Mouse (Mus musculus): ENCODE data around the gene Astn2. TPM values are rescaled to one million over a fixed set of nuclear protein-coding genes. Genes with fewer than 3 reads are reported as not detected.

The Astn2 gene
- polyA plus RNA-seq, 1 experiment from 2014 or later: 0.15 TPM

DNA sequence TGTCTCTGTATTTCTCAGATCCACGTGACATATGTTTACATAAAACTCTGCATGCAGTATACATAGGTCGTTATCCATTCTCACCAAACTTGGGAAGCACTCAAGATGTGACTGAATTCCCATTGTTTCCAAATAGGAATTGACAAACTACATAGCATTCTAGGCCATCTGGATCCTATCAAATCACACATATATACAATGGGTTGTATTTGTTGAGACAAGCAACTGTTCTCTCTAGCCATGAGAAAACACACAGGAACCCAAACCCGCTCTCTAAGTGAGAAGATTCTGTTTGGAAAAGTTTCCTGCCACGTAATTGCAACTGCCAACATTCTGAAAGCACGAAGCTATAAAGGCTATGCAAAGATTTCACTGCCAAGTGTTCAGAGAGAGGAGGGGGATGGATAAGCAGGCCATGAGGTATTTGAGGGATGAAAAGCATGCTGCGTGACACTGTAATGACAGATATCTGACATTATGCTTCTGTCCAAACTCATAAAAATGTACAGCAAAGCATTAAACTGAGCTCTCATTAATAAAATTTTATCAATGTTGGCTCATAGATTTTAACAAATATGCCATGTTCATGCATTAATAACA, 732.7 kb downstream of the Astn2 start:
- no peaks in the 10 kb centered on the region for H3K27me3 ChIP-seq (replicated peaks)
- no peak overlapping the region for H3K9ac ChIP-seq
- no peak overlapping the region for H3K4me3 ChIP-seq
- H3K27ac ChIP-seq (ENCODE audit: poor library complexity, severe bottlenecking): no peak overlapping the region
- no peak for ATAC-seq (ENCODE audit: insufficient number of reproducible peaks, low FRiP score)
- WGBS: 42% methylated on average over 6 of the region's 6 CpGs
- no peak overlapping the region for H3K4me2 ChIP-seq
- H3K9me3 ChIP-seq (replicated peaks): no peaks in the 10 kb centered on the region
- no peaks in the 10 kb centered on the region for H3K4me1 ChIP-seq (replicated peaks)
- H3K36me3 ChIP-seq: no peaks in the 10 kb centered on the region

- no peaks in the 10 kb centered on the region for H3K4me1 ChIP-seq (replicated peaks)
- H3K9ac ChIP-seq: no peak overlapping the region
- no peaks in the 10 kb centered on the region for H3K9me3 ChIP-seq (replicated peaks)
- no peak overlapping the region for H3K4me2 ChIP-seq
- no peaks in the 10 kb centered on the region for H3K36me3 ChIP-seq
- ATAC-seq (ENCODE audit: insufficient number of reproducible peaks, low FRiP score): no peak
- H3K4me3 ChIP-seq: no peak overlapping the region
- H3K27ac ChIP-seq (ENCODE audit: poor library complexity, severe bottlenecking): no peak overlapping the region
- 82% methylated on average over 5 of the region's 5 CpGs for WGBS
- H3K27me3 ChIP-seq (replicated peaks): no peaks in the 10 kb centered on the region
Measured at GRCm38 (mm10) chr4:65667030-65667610, 737.3 kb downstream of the Astn2 start.

GRCm38 (mm10) chr4:65663176-65663575, 741.2 kb downstream of the Astn2 start:
- Histone ChIP-seq H3K27me3 (replicated peaks) (no peaks in the 10 kb centered on the region), H3K4me1 (replicated peaks) (no peaks in the 10 kb centered on the region), H3K4me2 (no peak overlapping the region), H3K9me3 (replicated peaks) (no peaks in the 10 kb centered on the region), H3K27ac (ENCODE audit: poor library complexity, severe bottlenecking) (no peak overlapping the region), H3K4me3 (no peak overlapping the region), H3K9ac (no peak overlapping the region), H3K36me3 (no peaks in the 10 kb centered on the region)
- ATAC-seq (ENCODE audit: insufficient number of reproducible peaks, low FRiP score): no peak
- WGBS: 82% methylated on average over 6 of the region's 6 CpGs

GRCm38 (mm10) chr4:65654723-65655122, 749.7 kb downstream of the Astn2 start:
- no peak overlapping the region for H3K9ac ChIP-seq
- 0% methylated on average over 2 of the region's 2 CpGs for WGBS
- no peaks in the 10 kb centered on the region for H3K9me3 ChIP-seq (replicated peaks)
- H3K27ac ChIP-seq (ENCODE audit: poor library complexity, severe bottlenecking): no peak overlapping the region
- no peak for ATAC-seq (ENCODE audit: insufficient number of reproducible peaks, low FRiP score)
- no peak overlapping the region for H3K4me3 ChIP-seq
- H3K4me2 ChIP-seq: no peak overlapping the region
- peaks cover 10% of the 10 kb centered on the region; the same call in 1 of the 2 replicates for H3K4me1 ChIP-seq (replicated peaks)
- no peaks in the 10 kb centered on the region for H3K27me3 ChIP-seq (replicated peaks)
- H3K36me3 ChIP-seq: no peaks in the 10 kb centered on the region

GRCm38 (mm10) chr4:65642611-65643010, 761.8 kb downstream of the Astn2 start:
- Histone ChIP-seq H3K4me2 (no peak overlapping the region), H3K27me3 (replicated peaks) (no peaks in the 10 kb centered on the region), H3K4me3 (no peak overlapping the region), H3K27ac (ENCODE audit: poor library complexity, severe bottlenecking) (no peak overlapping the region), H3K36me3 (no peaks in the 10 kb centered on the region), H3K9me3 (replicated peaks) (0 out of 2 replicates have a peak, but pooled peaks cover 4% of the 10 kb centered on the region), H3K4me1 (replicated peaks) (no peaks in the 10 kb centered on the region), H3K9ac (no peak overlapping the region)
- WGBS: 73% methylated on average over 5 of the region's 5 CpGs
- no peak for ATAC-seq (ENCODE audit: insufficient number of reproducible peaks, low FRiP score)

DNA sequence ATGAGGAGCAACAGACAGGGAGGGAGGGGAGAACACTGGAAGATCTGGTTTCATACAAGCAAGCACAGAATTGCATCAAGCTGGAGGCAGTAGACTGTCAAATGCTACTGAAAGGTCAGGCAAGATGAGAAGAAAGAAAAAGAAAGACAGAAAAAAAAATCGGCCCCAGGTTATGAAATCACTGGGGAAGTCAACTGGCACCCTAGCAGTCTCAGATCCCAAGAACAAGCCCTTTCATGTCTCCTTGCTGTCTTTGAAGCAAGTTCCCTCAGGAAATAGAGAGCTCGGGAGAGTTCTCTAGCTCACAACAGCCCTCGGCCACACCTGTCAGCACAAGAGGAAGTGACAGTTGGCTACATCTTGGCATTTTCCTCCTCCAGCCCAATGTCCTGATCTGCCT, 766.2 kb downstream of the Astn2 start:
- WGBS: 67% methylated on average over 3 of the region's 3 CpGs
- Histone ChIP-seq H3K4me1 (replicated peaks) (no peaks in the 10 kb centered on the region), H3K9ac (no peak overlapping the region), H3K4me3 (no peak overlapping the region), H3K36me3 (no peaks in the 10 kb centered on the region), H3K27ac (ENCODE audit: poor library complexity, severe bottlenecking) (no peak overlapping the region), H3K4me2 (no peak overlapping the region), H3K9me3 (replicated peaks) (0 out of 2 replicates have a peak, but pooled peaks cover 4% of the 10 kb centered on the region), H3K27me3 (replicated peaks) (no peaks in the 10 kb centered on the region)
- no peak for ATAC-seq (ENCODE audit: insufficient number of reproducible peaks, low FRiP score)

DNA sequence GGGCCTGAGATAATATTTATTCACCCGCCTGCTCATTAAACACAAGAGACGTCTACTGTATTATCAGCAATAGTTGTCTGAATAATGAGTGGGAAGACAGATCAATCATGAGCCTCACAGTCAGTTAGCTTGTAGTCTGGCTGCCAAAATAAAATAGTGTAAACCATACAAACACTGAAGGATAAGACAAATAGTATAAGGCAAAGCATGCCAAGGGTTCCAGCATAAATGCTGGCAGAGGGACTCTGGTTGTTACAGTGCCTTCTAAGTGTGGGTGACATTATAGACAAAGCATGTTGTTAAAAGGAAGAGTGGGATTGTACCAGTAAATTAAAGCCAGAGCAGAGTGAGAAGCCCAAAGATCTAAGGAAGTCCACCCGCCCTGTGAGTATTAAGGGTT, 784.3 kb downstream of the Astn2 start:
- 76% methylated on average over 3 of the region's 3 CpGs for WGBS
- peaks cover 34% of the 10 kb centered on the region for H3K36me3 ChIP-seq
- no peaks in the 10 kb centered on the region for H3K27me3 ChIP-seq (replicated peaks)
- H3K27ac ChIP-seq (ENCODE audit: poor library complexity, severe bottlenecking): no peak overlapping the region
- H3K4me1 ChIP-seq (replicated peaks): no peaks in the 10 kb centered on the region
- H3K4me2 ChIP-seq: no peak overlapping the region
- no peak for ATAC-seq (ENCODE audit: insufficient number of reproducible peaks, low FRiP score)
- no peak overlapping the region for H3K9ac ChIP-seq
- H3K4me3 ChIP-seq: no peak overlapping the region
- no peaks in the 10 kb centered on the region for H3K9me3 ChIP-seq (replicated peaks)

DNA sequence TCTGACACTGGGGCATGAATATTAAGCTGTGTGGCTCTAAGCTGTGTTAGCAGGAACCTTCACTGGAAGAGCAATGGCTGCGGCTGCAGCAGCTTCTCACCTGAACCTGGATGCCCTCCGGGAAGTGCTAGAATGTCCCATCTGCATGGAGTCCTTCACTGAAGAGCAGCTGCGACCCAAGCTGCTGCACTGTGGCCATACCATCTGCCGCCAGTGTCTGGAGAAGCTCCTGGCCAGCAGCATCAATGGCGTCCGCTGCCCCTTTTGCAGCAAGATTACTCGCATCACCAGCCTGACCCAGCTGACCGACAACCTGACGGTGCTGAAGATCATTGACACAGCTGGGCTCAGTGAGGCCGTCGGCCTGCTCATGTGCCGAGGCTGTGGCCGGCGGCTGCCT, 791.3 kb downstream of the Astn2 start:
- H3K36me3 ChIP-seq: peaks cover 47% of the 10 kb centered on the region

GRCm38 (mm10) chr4:65610896-65611295, 793.5 kb downstream of the Astn2 start:
- no peak for ATAC-seq (ENCODE audit: insufficient number of reproducible peaks, low FRiP score)
- no peak overlapping the region for H3K4me2 ChIP-seq
- 90% methylated on average over 6 of the region's 6 CpGs for WGBS
- peaks cover 30% of the 10 kb centered on the region for H3K36me3 ChIP-seq
- H3K9me3 ChIP-seq (replicated peaks): no peaks in the 10 kb centered on the region
- H3K9ac ChIP-seq: no peak overlapping the region
- peaks cover 38% of the 10 kb centered on the region for H3K4me1 ChIP-seq (replicated peaks)
- H3K27ac ChIP-seq (ENCODE audit: poor library complexity, severe bottlenecking): no peak overlapping the region
- H3K27me3 ChIP-seq (replicated peaks): no peaks in the 10 kb centered on the region
- H3K4me3 ChIP-seq: no peak overlapping the region

More for the DNA sequence above, 791.3 kb downstream of the Astn2 start:
- Histone ChIP-seq H3K27me3 (replicated peaks) (no peaks in the 10 kb centered on the region), H3K4me1 (replicated peaks) (peaks cover 17% of the 10 kb centered on the region; the same call in 1 of the 2 replicates), H3K9me3 (replicated peaks) (no peaks in the 10 kb centered on the region), H3K4me2 (no peak overlapping the region), H3K4me3 (no peak overlapping the region), H3K9ac (no peak overlapping the region), H3K27ac (ENCODE audit: poor library complexity, severe bottlenecking) (no peak overlapping the region)
- 95% methylated on average over 14 of the region's 14 CpGs for WGBS
- ATAC-seq (ENCODE audit: insufficient number of reproducible peaks, low FRiP score): no peak

- H3K27ac ChIP-seq (ENCODE audit: poor library complexity, severe bottlenecking): no peak overlapping the region
- H3K9me3 ChIP-seq (replicated peaks): no peaks in the 10 kb centered on the region
- WGBS: 74% methylated on average over 5 of the region's 5 CpGs
- H3K4me3 ChIP-seq: no peak overlapping the region
- no peaks in the 10 kb centered on the region for H3K27me3 ChIP-seq (replicated peaks)
- H3K36me3 ChIP-seq: peaks cover 24% of the 10 kb centered on the region
- ATAC-seq (ENCODE audit: insufficient number of reproducible peaks, low FRiP score): no peak
- H3K9ac ChIP-seq: no peak overlapping the region
- H3K4me1 ChIP-seq (replicated peaks): peaks cover 42% of the 10 kb centered on the region
- no peak overlapping the region for H3K4me2 ChIP-seq
Measured at GRCm38 (mm10) chr4:65610329-65610728, 794.1 kb downstream of the Astn2 start.

GRCm38 (mm10) chr4:65608112-65608511, 796.3 kb downstream of the Astn2 start:
- no peaks in the 10 kb centered on the region for H3K9me3 ChIP-seq (replicated peaks)
- no peak for ATAC-seq (ENCODE audit: insufficient number of reproducible peaks, low FRiP score)
- 79% methylated on average over 4 of the region's 4 CpGs for WGBS
- H3K36me3 ChIP-seq: peaks cover 2% of the 10 kb centered on the region
- H3K4me2 ChIP-seq: no peak overlapping the region
- H3K27me3 ChIP-seq (replicated peaks): no peaks in the 10 kb centered on the region
- H3K4me3 ChIP-seq: no peak overlapping the region
- H3K4me1 ChIP-seq (replicated peaks): peaks cover 44% of the 10 kb centered on the region
- H3K9ac ChIP-seq: no peak overlapping the region
- no peak overlapping the region for H3K27ac ChIP-seq (ENCODE audit: poor library complexity, severe bottlenecking)

All from heart, embryonic 12.5 days (tissue).